Mouse (Mus musculus): ENCODE measurements at regions not wholly inside any gene's neighbourhood (a gene's known extent, or its start where the extent isn't known, plus 50 kb on each side); places are given as distances from the start of the nearest gene placed in this dataset.

DNA sequence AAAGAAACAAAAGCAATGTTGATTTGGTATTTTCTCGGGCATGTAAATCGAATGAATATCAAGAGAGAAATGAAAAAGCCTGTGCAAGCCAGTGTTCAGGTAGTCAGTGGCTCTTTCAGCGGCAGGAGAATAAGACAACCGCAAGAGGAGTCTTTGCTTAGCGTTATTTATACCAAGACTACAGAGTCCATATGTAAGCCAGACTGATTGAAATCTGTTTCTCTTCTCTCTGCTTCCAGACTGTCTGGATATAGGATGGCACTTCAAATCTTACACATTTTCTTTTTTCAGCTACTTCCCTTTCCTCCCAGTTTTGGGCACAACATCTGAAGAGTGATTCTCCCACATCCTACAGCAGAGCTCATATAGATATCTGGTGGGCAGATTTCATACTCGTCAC, 105.9 kb upstream of the Tmco5 start:
- no peaks in the 10 kb centered on the region for H3K9me3 ChIP-seq (replicated peaks; ENCODE audit: control insufficient read depth, low read length)
- no peaks in the 10 kb centered on the region for H3K36me3 ChIP-seq (replicated peaks; ENCODE audit: control insufficient read depth, insufficient read depth, low read length)
- ATAC-seq (ENCODE audit: insufficient read depth, low read depth) = no peak
- 0 out of 2 replicates have a peak, but pooled peaks cover 3% of the 10 kb centered on the region for H3K27me3 ChIP-seq (ENCODE audit: control insufficient read depth, insufficient read depth, low read length)
- DNase-seq (ENCODE audit: low spot score) = no peak
- H3K4me2 ChIP-seq (ENCODE audit: low read depth, low read length) = no peak overlapping the region
- 87% methylated on average over 6 of the region's 6 CpGs for WGBS
- no peak for TF ChIP-seq EP300 (IDR thresholded peaks at IDR 0.05; ENCODE audit: low read depth)
- no peak for TF ChIP-seq CTCF (IDR thresholded peaks at IDR 0.05; ENCODE audit: low read depth)
- no peak overlapping the region for H3K27ac ChIP-seq (ENCODE audit: low read depth)
- H3K9ac ChIP-seq (replicated peaks; ENCODE audit: low read depth, low read length) = no peak overlapping the region
- no peak overlapping the region for H3K4me3 ChIP-seq (ENCODE audit: low read depth, low read length)
- no peaks in the 10 kb centered on the region; the same call in 1 of the 2 replicates for H3K4me1 ChIP-seq (ENCODE audit: control insufficient read depth, insufficient read depth)

DNA sequence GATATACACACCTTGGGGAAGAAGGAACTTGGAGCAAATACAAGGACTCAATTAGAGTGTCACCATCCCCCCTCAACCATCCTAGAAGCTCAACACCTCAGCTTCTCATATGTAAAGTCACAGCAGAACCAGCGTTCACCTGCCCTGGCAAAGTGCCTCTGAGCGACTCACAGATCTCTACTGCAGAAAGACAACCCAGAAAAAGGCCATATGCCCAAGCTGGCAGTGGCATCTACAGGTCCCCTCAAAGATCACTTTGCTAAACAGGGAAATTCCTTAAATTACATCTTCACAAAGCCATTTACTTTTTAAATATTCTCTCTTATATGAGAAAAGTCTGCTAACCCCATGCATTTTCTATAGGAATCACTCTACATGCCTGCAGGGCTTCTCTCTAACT, 78.3 kb upstream of the Tmco5 start:
- Histone ChIP-seq H3K27me3 (ENCODE audit: control insufficient read depth, insufficient read depth, low read length) (no peaks in the 10 kb centered on the region), H3K4me2 (ENCODE audit: low read depth, low read length) (no peak overlapping the region), H3K9me3 (replicated peaks; ENCODE audit: control insufficient read depth, low read length) (no peaks in the 10 kb centered on the region), H3K27ac (ENCODE audit: low read depth) (no peak overlapping the region), H3K36me3 (replicated peaks; ENCODE audit: control insufficient read depth, insufficient read depth, low read length) (no peaks in the 10 kb centered on the region), H3K9ac (replicated peaks; ENCODE audit: low read depth, low read length) (no peak overlapping the region), H3K4me3 (ENCODE audit: low read depth, low read length) (no peak overlapping the region), H3K4me1 (ENCODE audit: control insufficient read depth, insufficient read depth) (no peaks in the 10 kb centered on the region)
- DNase-seq (ENCODE audit: low spot score) (no peak), ATAC-seq (ENCODE audit: insufficient read depth, low read depth) (no peak)
- no peak for TF ChIP-seq CTCF (IDR thresholded peaks at IDR 0.05; ENCODE audit: low read depth)
- TF ChIP-seq EP300 (IDR thresholded peaks at IDR 0.05; ENCODE audit: low read depth) = no peak
- WGBS = 57% methylated on average over 2 of the region's 2 CpGs

DNA sequence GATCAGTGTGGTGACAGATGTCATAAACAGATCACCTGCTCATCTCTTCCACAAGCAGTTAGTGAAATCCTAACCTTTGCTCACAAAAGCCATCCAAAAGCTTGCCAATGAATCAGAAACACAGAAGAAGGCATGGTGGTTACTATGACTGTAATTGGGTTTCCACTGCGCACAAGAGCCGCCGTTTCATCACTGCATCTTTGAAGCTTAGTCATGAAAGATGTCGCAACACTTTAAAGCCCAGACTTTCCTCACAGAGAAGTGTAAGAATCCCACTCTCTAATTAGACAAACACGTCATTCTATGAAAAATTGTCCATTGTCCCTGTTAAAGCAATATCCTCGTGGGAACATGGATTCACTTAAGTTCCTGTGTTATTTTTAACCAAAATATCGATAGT, 76.9 kb upstream of the Tmco5 start:
- Histone ChIP-seq H3K4me1 (ENCODE audit: control insufficient read depth, insufficient read depth) (no peaks in the 10 kb centered on the region), H3K4me3 (ENCODE audit: low read depth, low read length) (no peak overlapping the region), H3K4me2 (ENCODE audit: low read depth, low read length) (no peak overlapping the region), H3K9ac (replicated peaks; ENCODE audit: low read depth, low read length) (no peak overlapping the region), H3K27me3 (ENCODE audit: control insufficient read depth, insufficient read depth, low read length) (no peaks in the 10 kb centered on the region), H3K36me3 (replicated peaks; ENCODE audit: control insufficient read depth, insufficient read depth, low read length) (no peaks in the 10 kb centered on the region), H3K9me3 (replicated peaks; ENCODE audit: control insufficient read depth, low read length) (no peaks in the 10 kb centered on the region), H3K27ac (ENCODE audit: low read depth) (no peak overlapping the region)
- ATAC-seq (ENCODE audit: insufficient read depth, low read depth) (no peak), DNase-seq (ENCODE audit: low spot score) (no peak)
- 72% methylated on average over 7 of the region's 7 CpGs for WGBS
- TF ChIP-seq EP300 (IDR thresholded peaks at IDR 0.05; ENCODE audit: low read depth) = no peak

DNA sequence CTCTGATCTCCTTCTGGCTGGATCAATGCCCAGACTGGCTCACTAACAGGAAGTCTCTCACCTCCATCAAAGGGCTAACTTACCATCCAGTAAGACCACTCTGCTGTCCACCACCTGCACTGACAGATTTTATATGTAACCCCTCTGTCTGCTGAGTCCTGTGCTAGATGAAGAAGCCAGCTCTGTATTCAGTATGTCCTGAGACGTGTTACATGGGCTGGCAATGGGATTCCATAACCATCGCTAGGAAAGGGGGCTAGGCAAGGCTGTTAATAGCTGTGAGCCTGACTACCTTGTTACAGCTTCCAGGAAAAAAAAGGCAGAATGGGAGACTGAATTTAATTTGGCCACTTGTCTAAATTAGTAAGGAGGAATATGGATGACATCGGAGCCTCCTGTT, 71.3 kb upstream of the Tmco5 start:
- no peaks in the 10 kb centered on the region for H3K9me3 ChIP-seq (replicated peaks; ENCODE audit: control insufficient read depth, low read length)
- no peak overlapping the region for H3K4me3 ChIP-seq (ENCODE audit: low read depth, low read length)
- H3K36me3 ChIP-seq (replicated peaks; ENCODE audit: control insufficient read depth, insufficient read depth, low read length) = no peaks in the 10 kb centered on the region
- H3K27me3 ChIP-seq (ENCODE audit: control insufficient read depth, insufficient read depth, low read length) = no peaks in the 10 kb centered on the region
- no peak overlapping the region for H3K27ac ChIP-seq (ENCODE audit: low read depth)
- no peaks in the 10 kb centered on the region for H3K4me1 ChIP-seq (ENCODE audit: control insufficient read depth, insufficient read depth)
- no peak for ATAC-seq (ENCODE audit: insufficient read depth, low read depth)
- TF ChIP-seq CTCF (IDR thresholded peaks at IDR 0.05; ENCODE audit: low read depth) (no peak), EP300 (IDR thresholded peaks at IDR 0.05; ENCODE audit: low read depth) (no peak)
- WGBS = 86% methylated on average over 3 of the region's 3 CpGs
- H3K9ac ChIP-seq (replicated peaks; ENCODE audit: low read depth, low read length) = no peak overlapping the region
- DNase-seq (ENCODE audit: low spot score) = no peak
- H3K4me2 ChIP-seq (ENCODE audit: low read depth, low read length) = no peak overlapping the region

DNA sequence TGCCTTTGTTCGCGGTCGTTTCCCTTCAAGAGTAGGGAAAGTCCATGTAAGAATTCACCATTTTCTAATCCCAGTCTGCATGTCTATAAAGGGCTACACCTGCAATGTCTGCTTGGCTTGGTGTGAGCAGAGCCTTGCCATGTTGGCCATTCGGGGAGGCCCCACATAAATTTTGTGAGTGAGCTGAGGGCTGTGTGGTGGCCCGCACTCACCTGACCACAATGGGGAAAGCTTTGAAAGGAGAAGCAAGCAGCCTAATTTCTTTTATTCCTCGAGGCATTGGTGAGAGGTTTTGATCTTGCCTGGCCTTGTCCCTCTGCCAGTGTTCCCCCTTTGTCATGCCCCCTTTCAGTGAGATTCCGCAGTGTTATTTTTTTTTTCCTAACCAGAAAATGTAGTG, 70.9 kb upstream of the Tmco5 start:
- DNase-seq (ENCODE audit: low spot score) = no peak
- no peaks in the 10 kb centered on the region for H3K4me1 ChIP-seq (ENCODE audit: control insufficient read depth, insufficient read depth)
- H3K9ac ChIP-seq (replicated peaks; ENCODE audit: low read depth, low read length) = no peak overlapping the region
- H3K9me3 ChIP-seq (replicated peaks; ENCODE audit: control insufficient read depth, low read length) = no peaks in the 10 kb centered on the region
- H3K4me3 ChIP-seq (ENCODE audit: low read depth, low read length) = no peak overlapping the region
- no peak overlapping the region for H3K27ac ChIP-seq (ENCODE audit: low read depth)
- H3K4me2 ChIP-seq (ENCODE audit: low read depth, low read length) = no peak overlapping the region
- ATAC-seq (ENCODE audit: insufficient read depth, low read depth) = no peak
- no peaks in the 10 kb centered on the region for H3K27me3 ChIP-seq (ENCODE audit: control insufficient read depth, insufficient read depth, low read length)
- 86% methylated on average over 7 of the region's 7 CpGs for WGBS
- TF ChIP-seq CTCF (IDR thresholded peaks at IDR 0.05; ENCODE audit: low read depth) = no peak
- TF ChIP-seq EP300 (IDR thresholded peaks at IDR 0.05; ENCODE audit: low read depth) = no peak
- no peaks in the 10 kb centered on the region for H3K36me3 ChIP-seq (replicated peaks; ENCODE audit: control insufficient read depth, insufficient read depth, low read length)

DNA sequence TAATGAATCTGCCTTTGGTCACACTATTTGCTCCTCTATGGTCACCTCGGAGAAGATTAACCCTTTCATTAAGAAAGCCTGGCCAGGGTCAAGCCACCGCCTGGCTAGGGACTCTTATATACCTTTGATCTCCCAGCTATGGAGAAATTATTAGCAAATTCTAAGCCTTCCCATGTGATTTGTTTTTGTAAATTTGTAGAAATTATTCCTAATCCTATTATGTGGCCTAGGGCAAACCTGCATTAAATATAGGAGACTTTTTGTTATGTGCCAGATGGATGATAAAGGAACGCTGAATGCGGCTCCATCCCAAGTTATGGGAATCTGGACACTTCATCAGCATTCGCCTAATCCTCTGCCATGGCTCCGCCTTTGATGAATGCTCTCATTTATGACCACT, 70.4 kb upstream of the Tmco5 start:
- WGBS = 84% methylated on average over 6 of the region's 6 CpGs
- H3K27me3 ChIP-seq (ENCODE audit: control insufficient read depth, insufficient read depth, low read length) = no peaks in the 10 kb centered on the region
- H3K4me3 ChIP-seq (ENCODE audit: low read depth, low read length) = no peak overlapping the region
- ATAC-seq (ENCODE audit: insufficient read depth, low read depth) (no peak), DNase-seq (ENCODE audit: low spot score) (no peak)
- no peaks in the 10 kb centered on the region for H3K36me3 ChIP-seq (replicated peaks; ENCODE audit: control insufficient read depth, insufficient read depth, low read length)
- TF ChIP-seq CTCF (IDR thresholded peaks at IDR 0.05; ENCODE audit: low read depth) (no peak), EP300 (IDR thresholded peaks at IDR 0.05; ENCODE audit: low read depth) (no peak)
- H3K9ac ChIP-seq (replicated peaks; ENCODE audit: low read depth, low read length) = no peak overlapping the region
- H3K4me1 ChIP-seq (ENCODE audit: control insufficient read depth, insufficient read depth) = 0 out of 2 replicates have a peak, but pooled peaks cover 2% of the 10 kb centered on the region
- no peak overlapping the region for H3K4me2 ChIP-seq (ENCODE audit: low read depth, low read length)
- no peak overlapping the region for H3K27ac ChIP-seq (ENCODE audit: low read depth)
- no peaks in the 10 kb centered on the region for H3K9me3 ChIP-seq (replicated peaks; ENCODE audit: control insufficient read depth, low read length)
